Mouse (Mus musculus) embryonic facial prominence, embryonic 15.5 days (tissue): ENCODE data around the gene Gbp9. TPM values are rescaled to one million over a fixed set of nuclear protein-coding genes. Genes with fewer than 3 reads are reported as not detected.
"Not testable (repeated sequence)": the region's sequence is repeated elsewhere in the genome, so short reads cannot be mapped to it uniquely, and the experiment has no call there.

Experiments
- ATAC-seq: fragments of 200-750 bp; cut with Nextera tagmentation; 2 replicates; pipeline ENCODE4 v1.8.0; 2017; ENCODE audit warnings: low read depth, moderate TSS enrichment; ENCODE audit not compliant: insufficient number of reproducible peaks, low FRiP score, low TSS enrichment
- H3K27ac ChIP-seq: fragments of 300-500 bp; sonication (generic); replicated peaks from 2 replicates; pipeline ENCODE4 v1.5.1; 2015; ENCODE audit warnings: mild to moderate bottlenecking, inconsistent platforms
- H3K27me3 ChIP-seq: fragments of 300-500 bp; sonication (generic); 2 replicates; pipeline ENCODE4 v1.6.1; 2015; ENCODE audit warnings: inconsistent platforms
- H3K36me3 ChIP-seq: fragments of 300-500 bp; sonication (generic); 2 replicates; pipeline ENCODE4 v1.6.1; 2015; ENCODE audit warnings: mild to moderate bottlenecking, inconsistent platforms
- H3K4me1 ChIP-seq: fragments of 300-500 bp; sonication (generic); 2 replicates; pipeline ENCODE4 v1.6.1; 2015; ENCODE audit warnings: inconsistent platforms
- H3K4me2 ChIP-seq: fragments of 300-500 bp; sonication (generic); replicated peaks from 2 replicates; pipeline ENCODE4 v1.6.1; 2015; ENCODE audit warnings: mild to moderate bottlenecking, inconsistent platforms
- H3K4me3 ChIP-seq: fragments of 300-500 bp; sonication (generic); replicated peaks from 2 replicates; pipeline ENCODE4 v1.5.1; 2015; ENCODE audit warnings: mild to moderate bottlenecking, inconsistent platforms
- H3K9ac ChIP-seq: fragments of 300-500 bp; sonication (generic); 2 replicates; pipeline ENCODE4 v1.6.1; 2015; ENCODE audit warnings: inconsistent platforms
- H3K9me3 ChIP-seq: fragments of 300-500 bp; sonication (generic); replicated peaks from 2 replicates; pipeline ENCODE4 v1.6.1; 2016; ENCODE audit warnings: inconsistent platforms
- WGBS: fragments of 180-500 bp; shearing (Covaris S2); methylation state at CpG from one replicate; pipeline ENCODE4 v1.1.7; 2015; 5-methylcytosine and 5-hydroxymethylcytosine counted together
- polyA plus RNA-seq: library from polyadenylated mRNA; unstranded; fragments of >200 nt; fragmentation: Nextera tagmentation; extraction: Ambion mirVana; gene quantifications from 2 replicates; pipeline ENCODE4 v1.2.1, GENCODE M21; 2015

Gbp9 gene
- polyA plus RNA-seq, 1 experiment from 2014 or later, result 2.8 TPM

DNA sequence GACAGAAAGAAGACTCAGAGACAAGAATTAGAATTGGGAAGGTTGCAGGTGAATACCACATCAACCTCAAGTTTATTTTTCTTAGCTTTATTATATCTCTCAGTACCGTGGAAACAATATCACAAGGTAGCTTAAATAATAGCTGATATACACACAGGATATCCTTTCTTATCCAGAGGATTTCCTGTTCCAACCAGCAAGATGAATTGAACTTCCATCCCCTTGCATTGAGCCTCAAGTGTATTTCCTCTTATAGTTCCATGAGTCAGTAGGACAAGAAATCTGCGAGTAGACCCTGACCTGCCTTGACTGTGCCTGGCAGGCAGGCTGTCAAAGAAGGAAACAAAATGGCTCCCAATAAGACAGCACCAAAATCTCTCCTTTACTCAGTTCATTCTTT is 23.6 kb downstream of the Gbp9 start:
- H3K4me2 ChIP-seq, result no peak overlapping the region
- no peaks in the 10 kb centered on the region for H3K4me1 ChIP-seq
- H3K27me3 ChIP-seq, result no peaks in the 10 kb centered on the region
- H3K36me3 ChIP-seq, result no peaks in the 10 kb centered on the region
- no peak for ATAC-seq
- no peaks in the 10 kb centered on the region for H3K9me3 ChIP-seq
- no peak overlapping the region for H3K9ac ChIP-seq
- no peak overlapping the region for H3K27ac ChIP-seq
- WGBS, result 73% methylated on average over 2 of the region's 2 CpGs
- H3K4me3 ChIP-seq, result no peak overlapping the region

DNA sequence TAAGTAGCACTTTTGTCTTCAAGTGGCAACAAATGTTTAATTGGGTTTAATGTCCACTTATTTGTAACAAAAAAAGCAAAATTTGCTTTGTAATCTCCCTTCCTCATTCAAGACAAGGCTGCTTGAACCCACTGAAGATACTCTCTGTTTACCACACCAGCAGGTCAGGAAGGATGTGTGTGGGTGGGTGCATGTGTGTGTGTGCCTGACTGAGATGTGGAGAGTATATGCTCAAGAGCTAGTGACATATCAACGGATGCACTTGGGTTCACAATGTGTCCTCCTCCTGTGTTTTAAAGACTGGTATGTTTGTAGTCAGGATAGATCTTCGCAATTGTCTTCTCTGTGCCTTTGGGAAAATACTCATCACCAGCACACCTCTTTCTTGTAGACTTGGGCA is 24.6 kb downstream of the Gbp9 start:
- 86% methylated on average over 2 of the region's 2 CpGs for WGBS

DNA sequence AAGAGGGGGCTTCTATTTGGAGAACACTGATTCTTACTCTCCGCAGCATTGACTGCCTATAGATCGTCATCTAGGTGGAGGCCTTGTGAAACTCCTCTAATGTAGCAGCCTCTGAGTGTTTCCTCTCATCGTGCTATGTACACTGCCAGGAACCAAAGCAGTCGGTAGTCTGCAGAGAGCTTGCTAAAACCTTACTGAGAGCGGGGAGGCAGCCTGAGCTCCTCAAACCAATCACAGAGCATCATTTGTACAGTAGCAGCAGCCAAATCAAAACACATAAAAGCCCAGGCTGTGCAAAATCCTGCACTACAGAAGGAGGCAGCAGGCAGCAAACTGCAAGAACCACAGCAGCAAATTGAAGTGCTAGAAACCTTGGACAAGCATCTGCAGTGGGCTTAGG is 25.7 kb downstream of the Gbp9 start:
- H3K4me1 ChIP-seq, result no peaks in the 10 kb centered on the region
- no peak for ATAC-seq
- no peaks in the 10 kb centered on the region for H3K27me3 ChIP-seq
- no peak overlapping the region for H3K9ac ChIP-seq
- H3K4me2 ChIP-seq, result no peak overlapping the region
- H3K36me3 ChIP-seq, result no peaks in the 10 kb centered on the region
- no peak overlapping the region for H3K27ac ChIP-seq
- WGBS, result 94% methylated on average over 5 of the region's 5 CpGs
- no peak overlapping the region for H3K4me3 ChIP-seq
- H3K9me3 ChIP-seq, result no peaks in the 10 kb centered on the region

More for the DNA sequence above, 24.6 kb downstream of the Gbp9 start:
- Histone ChIP-seq H3K4me1 (no peaks in the 10 kb centered on the region), H3K4me2 (no peak overlapping the region), H3K4me3 (no peak overlapping the region), H3K9ac (no peak overlapping the region), H3K36me3 (no peaks in the 10 kb centered on the region), H3K27ac (no peak overlapping the region), H3K27me3 (no peaks in the 10 kb centered on the region), H3K9me3 (no peaks in the 10 kb centered on the region)
- ATAC-seq, result no peak

DNA sequence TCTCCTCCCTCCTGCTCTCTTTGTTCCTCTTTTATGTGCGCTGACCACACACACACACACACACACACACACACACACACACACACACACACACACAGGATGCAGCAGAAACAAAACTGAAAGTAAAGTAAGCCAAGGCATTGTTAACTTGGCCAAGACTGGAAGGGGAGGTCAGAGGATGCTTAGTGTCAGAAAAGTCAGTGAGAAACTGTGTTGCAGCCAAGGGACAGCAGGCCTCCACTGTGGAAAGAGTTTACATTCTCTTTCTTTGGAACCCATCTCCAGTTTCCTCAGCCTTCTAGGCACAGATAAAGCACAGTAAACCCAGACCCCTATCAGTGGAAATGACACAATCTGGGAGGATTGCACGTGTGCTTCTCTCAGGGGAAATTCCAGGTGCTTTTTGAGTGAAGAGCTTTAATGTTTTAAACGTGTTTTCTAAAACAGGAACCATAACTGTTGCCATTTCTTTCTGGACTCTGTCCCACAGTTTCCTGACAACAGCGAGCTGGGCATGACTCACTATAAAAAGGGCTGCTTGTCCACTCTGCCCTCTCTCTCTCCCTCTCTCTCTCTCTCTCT is 29.0 kb downstream of the Gbp9 start:
- not testable (repeated sequence) for H3K9ac ChIP-seq, H3K4me2 ChIP-seq, H3K27ac ChIP-seq, H3K4me1 ChIP-seq, H3K27me3 ChIP-seq, H3K9me3 ChIP-seq, ATAC-seq, H3K4me3 ChIP-seq, H3K36me3 ChIP-seq
- 11% methylated on average over 4 of the region's 4 CpGs for WGBS

DNA sequence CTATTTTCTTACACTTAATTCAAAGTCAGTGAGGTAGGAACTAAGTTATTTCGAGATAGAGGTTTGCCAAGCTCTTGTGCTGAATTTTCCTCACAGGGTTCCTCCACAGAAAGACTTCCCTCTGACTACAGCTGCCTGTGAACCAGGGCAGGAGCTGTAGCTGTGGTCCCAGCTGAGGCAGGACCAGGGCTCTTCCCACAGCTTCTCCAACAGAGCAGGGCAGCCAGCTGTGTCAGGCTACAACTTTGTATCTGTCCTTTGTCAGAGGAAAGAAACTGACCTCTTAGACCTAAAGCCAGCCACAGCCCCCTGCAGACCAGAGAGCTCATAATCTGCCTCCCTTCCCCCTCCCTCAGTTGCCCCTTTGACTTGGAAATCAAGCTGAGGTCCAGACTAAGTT is 29.6 kb downstream of the Gbp9 start:
- not testable (repeated sequence) for H3K27ac ChIP-seq, H3K9ac ChIP-seq, H3K4me1 ChIP-seq, H3K9me3 ChIP-seq, H3K4me2 ChIP-seq, H3K36me3 ChIP-seq, ATAC-seq, H3K4me3 ChIP-seq, H3K27me3 ChIP-seq
- WGBS, result 44% methylated on average over 1 of the region's 1 CpGs

DNA sequence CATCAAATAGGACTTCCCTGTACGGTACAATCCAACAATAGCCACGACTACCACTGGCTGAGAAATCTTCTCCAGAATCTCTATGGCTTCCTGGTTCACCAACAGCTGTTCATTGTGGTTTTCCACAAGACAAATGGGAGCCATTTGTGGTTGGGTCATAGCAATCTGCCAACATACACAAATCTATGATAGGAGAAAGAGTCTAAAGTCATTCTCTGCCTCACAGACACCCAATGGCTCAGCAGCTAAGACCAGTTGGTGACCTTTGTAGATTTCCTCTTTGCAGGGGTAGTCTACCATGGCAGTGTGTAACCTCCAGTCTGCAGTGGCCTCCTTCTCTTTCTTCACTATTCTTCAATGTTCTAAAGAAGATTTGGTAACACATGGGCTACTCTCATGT is 33.6 kb downstream of the Gbp9 start:
- ATAC-seq, H3K36me3 ChIP-seq, H3K4me1 ChIP-seq, H3K4me3 ChIP-seq, H3K9me3 ChIP-seq, H3K27ac ChIP-seq, H3K9ac ChIP-seq, H3K27me3 ChIP-seq, H3K4me2 ChIP-seq: not testable (repeated sequence)
- 69% methylated on average over 2 of the region's 2 CpGs for WGBS

DNA sequence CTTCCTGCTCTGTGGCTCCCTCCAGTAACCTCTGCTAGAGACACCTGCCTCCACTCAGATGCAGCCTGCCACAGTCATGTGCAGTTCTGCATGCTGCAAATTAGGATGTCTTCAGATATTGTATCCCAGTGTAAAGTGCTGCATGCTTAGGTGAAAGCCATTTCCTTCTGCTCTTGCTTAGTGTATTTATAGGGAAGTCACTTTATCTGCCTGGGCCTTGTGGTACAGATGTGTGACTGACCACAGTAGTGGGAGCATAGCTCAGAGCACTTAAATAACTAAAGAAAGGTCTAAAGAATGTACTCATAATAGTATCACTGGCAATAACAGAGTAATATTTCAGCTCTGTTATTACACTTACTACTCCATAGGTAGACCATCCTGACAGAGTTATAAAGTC is 57.4 kb downstream of the Gbp9 start:
- Histone ChIP-seq H3K4me1 (no peaks in the 10 kb centered on the region), H3K4me3 (no peak overlapping the region), H3K27ac (no peak overlapping the region), H3K9ac (no peak overlapping the region), H3K9me3 (no peaks in the 10 kb centered on the region), H3K4me2 (no peak overlapping the region), H3K27me3 (no peaks in the 10 kb centered on the region), H3K36me3 (no peaks in the 10 kb centered on the region)
- no peak for ATAC-seq

DNA sequence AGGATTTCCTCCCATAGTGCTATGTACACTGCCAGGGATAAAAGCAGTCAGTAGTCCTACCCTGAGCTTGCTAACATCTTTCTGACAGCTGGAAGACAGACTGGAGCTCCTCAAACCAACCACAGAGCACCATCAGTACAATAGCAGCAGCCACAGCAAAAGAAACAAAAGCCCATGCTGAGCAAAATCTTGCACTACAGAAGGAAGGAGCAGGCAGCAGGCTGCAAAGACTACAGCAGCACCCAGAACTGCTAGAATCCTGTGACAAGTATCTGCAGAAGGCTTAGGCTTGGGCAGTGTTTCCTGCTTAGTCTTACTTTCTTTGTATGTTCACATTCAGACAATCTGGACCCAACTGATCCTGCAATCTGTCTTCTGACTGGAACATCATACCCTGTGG is 71.0 kb downstream of the Gbp9 start:
- H3K4me3 ChIP-seq, H3K36me3 ChIP-seq, H3K4me1 ChIP-seq, H3K27ac ChIP-seq, H3K27me3 ChIP-seq, ATAC-seq, H3K4me2 ChIP-seq, H3K9me3 ChIP-seq, H3K9ac ChIP-seq: not testable (repeated sequence)

DNA sequence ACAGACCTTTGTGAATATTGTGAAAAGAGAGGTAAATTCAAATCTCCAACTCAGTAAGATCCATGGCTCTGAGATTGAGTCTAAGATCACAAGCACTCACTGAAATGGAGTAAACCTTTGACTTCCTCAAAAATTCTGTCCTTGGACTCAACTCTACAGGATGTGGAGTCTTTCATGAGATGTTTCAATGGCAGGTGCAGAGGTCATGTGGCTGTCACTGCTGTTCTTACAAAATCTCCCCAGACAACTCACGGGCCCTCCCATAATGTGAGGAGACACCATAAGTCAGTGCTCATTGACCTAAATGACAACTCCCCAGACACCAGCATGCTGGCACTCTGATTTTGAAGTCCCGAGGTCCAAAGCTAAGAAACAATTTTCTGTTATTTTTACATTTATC is 74.9 kb downstream of the Gbp9 start:
- not testable (repeated sequence) for H3K4me1 ChIP-seq, H3K4me2 ChIP-seq, H3K27me3 ChIP-seq, H3K9me3 ChIP-seq, H3K9ac ChIP-seq, ATAC-seq, H3K4me3 ChIP-seq, H3K27ac ChIP-seq, H3K36me3 ChIP-seq
- WGBS, result 58% methylated on average over 2 of the region's 2 CpGs

DNA sequence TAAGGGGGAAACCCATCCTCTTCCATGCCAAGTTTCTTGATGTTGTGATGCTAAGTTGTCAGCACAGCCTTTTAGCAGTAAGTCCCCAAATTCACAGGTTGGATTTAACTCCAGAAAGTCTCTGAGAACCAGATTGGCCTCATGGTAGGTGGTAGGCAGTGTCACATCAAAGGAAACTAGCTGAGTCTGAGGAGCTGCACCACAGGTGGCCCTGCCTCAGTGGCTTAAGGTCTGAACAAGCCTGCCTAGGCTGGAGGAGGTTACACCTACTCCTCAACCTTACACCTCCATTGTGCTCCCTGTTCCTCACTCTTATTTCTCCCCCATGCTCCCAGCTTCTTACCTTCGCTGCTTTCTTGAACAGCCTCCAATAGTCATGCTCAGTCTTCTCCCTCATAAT is 76.0 kb downstream of the Gbp9 start:
- 70% methylated on average over 1 of the region's 1 CpGs for WGBS
- no peak overlapping the region for H3K27ac ChIP-seq
- H3K4me1 ChIP-seq, result no peaks in the 10 kb centered on the region
- H3K27me3 ChIP-seq, result no peaks in the 10 kb centered on the region
- H3K9me3 ChIP-seq, result no peaks in the 10 kb centered on the region
- ATAC-seq, result no peak
- H3K4me3 ChIP-seq, result no peak overlapping the region
- H3K4me2 ChIP-seq, result no peak overlapping the region
- no peaks in the 10 kb centered on the region for H3K36me3 ChIP-seq
- H3K9ac ChIP-seq, result no peak overlapping the region

DNA sequence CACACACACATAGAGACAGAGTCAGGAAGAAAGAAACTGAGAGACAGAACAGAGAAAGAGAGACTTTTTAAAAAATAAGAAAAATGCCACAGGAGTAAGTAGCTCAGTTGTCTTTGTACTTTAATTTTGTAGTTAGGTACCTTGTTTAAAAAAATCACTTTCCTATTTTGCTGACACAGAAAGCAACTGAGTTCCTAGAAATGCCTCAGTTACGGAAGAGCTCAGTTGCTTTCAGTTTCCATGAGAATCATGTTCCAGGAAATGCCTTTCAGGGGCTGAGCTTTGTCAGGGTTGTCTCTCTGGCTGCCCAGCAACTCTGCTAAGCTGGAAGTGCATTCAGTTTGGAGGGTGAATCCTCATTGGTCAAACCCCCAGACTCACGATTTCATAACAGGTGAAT is 76.9 kb downstream of the Gbp9 start:
- WGBS, result 67% methylated on average over 2 of the region's 2 CpGs
- H3K4me1 ChIP-seq, H3K9me3 ChIP-seq, H3K27me3 ChIP-seq, H3K27ac ChIP-seq, H3K36me3 ChIP-seq, H3K9ac ChIP-seq, ATAC-seq, H3K4me2 ChIP-seq, H3K4me3 ChIP-seq: not testable (repeated sequence)

DNA sequence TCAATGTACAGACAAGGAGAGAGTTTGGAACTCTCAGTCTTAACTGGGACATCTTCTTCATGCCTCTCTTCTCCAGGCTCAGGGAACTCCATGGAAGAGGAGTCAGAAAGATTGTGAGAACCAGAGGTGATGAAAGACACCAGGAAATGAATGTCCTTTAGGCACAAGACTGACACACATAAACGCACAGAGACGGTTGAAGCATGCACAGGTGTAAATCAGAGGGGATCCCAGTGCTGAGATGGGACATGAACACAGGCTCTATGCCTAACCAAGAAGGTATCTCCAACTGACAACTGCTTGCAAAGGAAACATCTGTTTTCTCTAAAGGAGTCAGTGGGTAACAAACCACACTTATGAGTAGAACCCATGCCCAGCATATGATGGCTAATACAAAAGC is 79.1 kb downstream of the Gbp9 start:
- Histone ChIP-seq H3K27ac (no peak overlapping the region), H3K9me3 (no peaks in the 10 kb centered on the region), H3K4me2 (no peak overlapping the region), H3K9ac (no peak overlapping the region), H3K27me3 (no peaks in the 10 kb centered on the region), H3K4me3 (no peak overlapping the region), H3K36me3 (no peaks in the 10 kb centered on the region), H3K4me1 (no peaks in the 10 kb centered on the region)
- ATAC-seq, result no peak
- WGBS, result 95% methylated on average over 2 of the region's 2 CpGs
